Mouse (Mus musculus): ENCODE results near the gene Fstl4.

DNA sequence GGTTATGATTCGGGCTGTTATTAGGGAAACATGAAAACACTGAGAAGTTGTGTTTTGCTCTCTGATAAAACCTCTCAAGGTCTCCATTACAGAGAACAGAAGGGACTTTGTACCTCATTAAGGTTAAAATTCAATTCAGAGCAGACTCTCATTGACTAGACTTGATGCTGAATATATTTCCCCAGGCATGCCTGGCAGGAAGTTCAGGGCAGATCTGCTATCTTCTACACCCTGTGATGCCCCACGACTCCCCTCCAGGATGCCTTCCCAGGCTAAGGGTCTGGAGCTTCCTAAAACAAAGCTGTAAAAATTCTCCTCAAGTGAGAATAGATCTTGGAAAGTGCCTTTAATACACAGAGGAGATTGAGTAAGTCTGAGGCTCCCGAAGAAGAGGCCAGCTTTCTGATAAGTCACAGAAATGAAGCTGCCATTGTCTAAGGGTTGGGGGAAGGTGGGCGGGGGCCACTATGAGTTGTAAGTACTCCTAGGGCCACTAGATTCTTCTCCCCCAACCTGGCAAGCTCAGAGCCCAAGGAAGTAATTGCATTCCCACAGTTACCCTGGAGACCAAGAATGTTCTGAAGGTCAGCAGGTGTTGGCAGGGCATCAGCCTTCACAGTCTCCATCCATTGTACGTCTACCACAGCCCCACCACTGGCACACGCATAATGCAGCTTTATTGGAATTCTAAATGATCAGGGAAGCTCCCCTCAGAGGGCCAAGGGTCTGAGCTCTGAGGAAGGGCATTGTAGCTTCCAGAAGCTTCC lies 345.4 kb downstream of the Fstl4 start:
- no peak for TF ChIP-seq CTCF (IDR thresholded peaks at IDR 0.05)
- no peak for TF ChIP-seq POLR2A (IDR thresholded peaks at IDR 0.05; ENCODE audit: insufficient read depth, low read depth, low read length)
- no peak for TF ChIP-seq EP300 (IDR thresholded peaks at IDR 0.05; ENCODE audit: insufficient read depth, low read depth, low read length)
